Mouse (Mus musculus) CH12.LX (cell line): ENCODE data around the gene Gm5415. TPM values are rescaled to one million over a fixed set of nuclear protein-coding genes. Genes with fewer than 3 reads are reported as not detected.

Source experiments
- DNase-seq: peaks from one replicate; pipeline ENCODE4 v3.0.0-alpha.2; 2013; ENCODE audit errors: extremely low read depth
- H3K27ac ChIP-seq: 2 replicates; pipeline ENCODE4 v1.5.1; 2012; ENCODE audit warnings: low read depth, mild to moderate bottlenecking, control low read depth, moderate library complexity; ENCODE audit not compliant: insufficient read depth
- H3K27me3 ChIP-seq: replicated peaks from 2 replicates; pipeline ENCODE3; 2012; ENCODE audit warnings: inconsistent platforms
- H3K36me3 ChIP-seq, 2 experiments: replicated peaks in 1 of 2; 2 replicates each; pipeline versions ENCODE3 to v1.6.1; 2012; ENCODE audit warnings: inconsistent platforms in 1 of 2, low read length in 1 of 2, mild to moderate bottlenecking in 1 of 2, mixed read lengths in 1 of 2, moderate library complexity in 1 of 2; ENCODE audit not compliant: control insufficient read depth in 1 of 2, insufficient read depth in 1 of 2
- H3K4me1 ChIP-seq, 2 experiments: 2 replicates each; pipeline ENCODE4 v1.6.1; 2012; ENCODE audit warnings: inconsistent platforms in 1 of 2, moderate library complexity in 1 of 2; ENCODE audit not compliant: insufficient read depth in 2 of 2, control insufficient read depth in 1 of 2
- H3K4me2 ChIP-seq: 2 replicates; pipeline ENCODE4 v1.6.1; 2012; ENCODE audit warnings: low read depth, mild to moderate bottlenecking, control low read depth; ENCODE audit not compliant: poor library complexity, insufficient read depth, severe bottlenecking
- H3K4me3 ChIP-seq, 3 experiments: fragments of 150-350 bp in 1 of 3; sonication (generic) in 1 of 3; replicated peaks in 1 of 3; 2 replicates each; pipeline versions ENCODE3 to v1.5.1; 2011 to 2012; ENCODE audit warnings: low read depth in 2 of 3, low read length in 2 of 3, mild to moderate bottlenecking in 2 of 3, moderate library complexity in 2 of 3, control low read depth in 1 of 3, improper control_type of control experiment in 1 of 3, inconsistent platforms in 1 of 3, mixed read lengths in 1 of 3; ENCODE audit not compliant: poor library complexity in 1 of 3
- H3K79me2 ChIP-seq: replicated peaks from 2 replicates; pipeline ENCODE4 v1.6.1; 2012; ENCODE audit warnings: mild to moderate bottlenecking, moderate library complexity; ENCODE audit not compliant: control insufficient read depth, poor library complexity, insufficient read depth, severe bottlenecking; ENCODE audit errors: extremely low read depth
- H3K9ac ChIP-seq: 2 replicates; pipeline ENCODE4 v1.6.1; 2012; ENCODE audit warnings: low read depth, mild to moderate bottlenecking, control low read depth, moderate library complexity; ENCODE audit not compliant: insufficient read depth
- H3K9me3 ChIP-seq: replicated peaks from 2 replicates; pipeline ENCODE3; 2012; ENCODE audit warnings: low read length, inconsistent platforms, mixed read lengths
- CTCF ChIP-seq, 2 experiments: IDR thresholded peaks in 1 of 2; conservative IDR thresholded peaks in 1 of 2; 2 replicates each; pipeline ENCODE4 v1.5.1; 2011 to 2012; ENCODE audit warnings: low read depth in 2 of 2, low read length in 2 of 2, improper control_type of control experiment in 1 of 2, inconsistent platforms in 1 of 2, mild to moderate bottlenecking in 1 of 2, moderate library complexity in 1 of 2
- E2F4 ChIP-seq: IDR thresholded peaks from 2 replicates; pipeline ENCODE4 v1.6.1; 2011; ENCODE audit warnings: low read depth, low read length, improper control_type of control experiment; ENCODE audit not compliant: insufficient replicate concordance
- ELF1 ChIP-seq: IDR thresholded peaks from 2 replicates; pipeline ENCODE4 v1.6.1; 2014; ENCODE audit warnings: low read depth, mild to moderate bottlenecking, inconsistent platforms, low read length, improper control_type of control experiment
- HCFC1 ChIP-seq: IDR thresholded peaks from 2 replicates; pipeline ENCODE4 v1.6.1; 2012; ENCODE audit warnings: low read depth, mild to moderate bottlenecking, inconsistent platforms, low read length, improper control_type of control experiment
- JUND ChIP-seq: conservative IDR thresholded peaks from 2 replicates; pipeline ENCODE4 v1.6.1; 2011; ENCODE audit warnings: low read depth, low read length, improper control_type of control experiment
- MEF2A ChIP-seq: IDR thresholded peaks from 2 replicates; pipeline ENCODE4 v1.6.1; 2014; ENCODE audit warnings: low read depth, mild to moderate bottlenecking, inconsistent platforms, low read length, improper control_type of control experiment, borderline replicate concordance
- NRF1 ChIP-seq: IDR thresholded peaks from 2 replicates; pipeline ENCODE4 v1.6.1; 2014; ENCODE audit warnings: low read depth, mild to moderate bottlenecking, inconsistent platforms, low read length, improper control_type of control experiment, moderate library complexity
- SIN3A ChIP-seq: IDR thresholded peaks from 2 replicates; pipeline ENCODE4 v1.6.1; 2012; ENCODE audit warnings: low read length, improper control_type of control experiment, inconsistent platforms
- TBP ChIP-seq: conservative IDR thresholded peaks from 2 replicates; pipeline ENCODE4 v1.6.1; 2011; ENCODE audit warnings: low read depth, low read length, improper control_type of control experiment
- USF2 ChIP-seq: conservative IDR thresholded peaks from 2 replicates; pipeline ENCODE4 v1.6.1; 2011; ENCODE audit warnings: low read depth, low read length, improper control_type of control experiment
- ZMIZ1 ChIP-seq: IDR thresholded peaks from 2 replicates; pipeline ENCODE4 v1.6.1; 2012; ENCODE audit warnings: low read depth, mild to moderate bottlenecking, inconsistent platforms, low read length, improper control_type of control experiment
- dilution Hi-C: fragments of 300-500 bp; cut with MboI; formaldehyde crosslinking; loops from 2 replicates; pipeline ENCODE4 v1.14.3; 2020; ENCODE audit warnings: low sequenced_read_pairs; ENCODE audit not compliant: extremely low pct_unique_long_range_greater_than_20kb, extremely low pct_ligation_motif_present
- in situ Hi-C: fragments of 300-500 bp; cut with MboI; formaldehyde crosslinking; loops from 3 replicates; pipeline ENCODE4 v1.14.3; 2019; ENCODE audit warnings: low sequenced_read_pairs, low pct_ligation_motif_present, low pct_unique_long_range_greater_than_20kb, mixed read lengths
- polyA plus RNA-seq: library from polyadenylated mRNA; unstranded; fragments of >175 nt; gene quantifications from 2 replicates; pipeline ENCODE4 v1.2.1, GENCODE M21; 2012; ENCODE audit warnings: low read depth; ENCODE audit not compliant: insufficient read length
- total RNA-seq, 2 experiments: library from RNA; depleted of rRNA; stranded (reverse); fragments of 300-350 nt in 1 of 2; fragments of >200 nt in 1 of 2; gene quantifications; 2 replicates each; pipeline ENCODE4 v1.2.3; 2012 to 2014

The Gm5415 gene
- total and polyA plus RNA-seq, 3 experiments = not detected

DNA sequence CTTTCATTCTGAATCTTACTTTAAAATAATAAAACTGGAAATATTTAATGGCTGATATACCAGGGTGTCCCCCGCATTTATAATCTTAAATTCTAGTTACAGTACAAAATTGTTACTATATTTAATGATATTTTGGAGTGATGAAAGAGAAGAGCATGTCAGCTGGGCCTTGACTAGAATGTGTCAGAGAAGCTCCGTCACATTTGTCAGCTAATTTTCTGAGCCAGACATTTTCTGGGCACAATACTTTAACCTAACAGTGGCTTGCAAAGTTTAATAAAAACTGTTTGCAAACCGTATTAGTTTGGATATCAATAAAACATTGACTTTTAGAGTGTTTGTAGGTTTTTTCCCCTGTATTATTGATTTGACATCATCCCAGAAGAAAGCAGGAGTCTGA lies 6.4 kb upstream of the Gm5415 start:
- Histone ChIP-seq H3K9me3 (peaks cover 14% of the 10 kb centered on the region), H3K79me2 (no peaks in the 10 kb centered on the region), H3K36me3 (no peaks in the 10 kb centered on the region), H3K9ac (no peak overlapping the region), H3K27ac (no peak overlapping the region), H3K4me1 (no peaks in the 10 kb centered on the region), H3K4me3 (no peak overlapping the region), H3K4me2 (no peak overlapping the region), H3K27me3 (no peaks in the 10 kb centered on the region)
- in situ Hi-C loops = no loop called here
- no peak for DNase-seq
- dilution Hi-C loops = no loop called here
- TF ChIP-seq JUND = no peak
- no peak for TF ChIP-seq CTCF (conservative IDR thresholded peaks at IDR 0.05 in 1 of 2, IDR thresholded peaks at IDR 0.05 in 1 of 2; ENCODE audit: low read depth in 2 of 2, low read length in 2 of 2)
- TF ChIP-seq SIN3A = no peak

DNA sequence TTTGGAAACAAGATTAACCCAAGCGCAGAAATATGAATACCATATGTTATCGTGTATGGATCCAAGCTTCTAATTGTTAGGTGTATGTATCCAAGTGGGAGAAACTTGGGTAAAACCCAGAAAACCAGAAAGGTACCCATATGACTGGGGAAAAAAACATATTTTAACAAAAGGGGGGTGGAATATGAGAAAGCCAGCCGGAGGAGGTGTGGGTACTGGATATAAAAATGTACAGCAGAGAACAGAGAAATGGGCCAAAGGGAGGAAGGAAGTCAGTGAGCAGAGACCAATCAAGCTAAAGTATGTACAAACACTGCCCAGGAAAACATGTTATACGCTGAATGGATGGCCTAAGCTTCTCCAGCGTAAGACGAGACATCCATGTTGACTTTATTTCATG lies 43.7 kb downstream of the Gm5415 start:
- no peak overlapping the region for H3K27ac ChIP-seq
- peaks cover 22% of the 10 kb centered on the region for H3K9me3 ChIP-seq
- H3K36me3 ChIP-seq = no peaks in the 10 kb centered on the region
- no peak overlapping the region for H3K4me2 ChIP-seq
- no peak for DNase-seq
- no peaks in the 10 kb centered on the region for H3K27me3 ChIP-seq
- dilution Hi-C loops = no loop called here
- no peak overlapping the region for H3K9ac ChIP-seq
- in situ Hi-C loops = no loop called here
- no peak overlapping the region for H3K4me3 ChIP-seq
- TF ChIP-seq NRF1 (no peak), USF2 (no peak), TBP (no peak), HCFC1 (no peak), ELF1 (no peak), E2F4 (no peak), MEF2A (no peak), ZMIZ1 (no peak), SIN3A (no peak)
- no peaks in the 10 kb centered on the region for H3K4me1 ChIP-seq
- H3K79me2 ChIP-seq = no peaks in the 10 kb centered on the region
